Mouse (Mus musculus) left cerebral cortex, adult 2 months (tissue): ENCODE measurements at regions not wholly inside any gene's neighbourhood (a gene's known extent, or its start where the extent isn't known, plus 50 kb on each side); places are given as distances from the start of the nearest gene placed in this dataset.

ENCODE experiments used
- DNase-seq, 2 experiments: peaks; one replicate each; pipeline ENCODE4 v3.0.0; 2021 to 2022; ENCODE audit warnings: low spot score in 2 of 2, mixed read lengths in 1 of 2; ENCODE audit errors: extremely low spot score in 1 of 2
- H3K27ac ChIP-seq: fragments of 200-600 bp; 2 replicates; pipeline ENCODE4 v1.8.1; 2022
- H3K4me3 ChIP-seq: fragments of 200-600 bp; 2 replicates; pipeline ENCODE4 v1.8.1; 2022
- CTCF ChIP-seq: fragments of 200-600 bp; IDR thresholded peaks from 2 replicates; pipeline ENCODE4 v1.8.1; 2022; ENCODE audit warnings: antibody characterized with exemption, mild to moderate bottlenecking, moderate library complexity
- intact Hi-C: fragments of 180-260 bp; cut with DNase I; formaldehyde crosslinking; loops from one replicate; pipeline ENCODE4 v1.15.1; 2025

DNA sequence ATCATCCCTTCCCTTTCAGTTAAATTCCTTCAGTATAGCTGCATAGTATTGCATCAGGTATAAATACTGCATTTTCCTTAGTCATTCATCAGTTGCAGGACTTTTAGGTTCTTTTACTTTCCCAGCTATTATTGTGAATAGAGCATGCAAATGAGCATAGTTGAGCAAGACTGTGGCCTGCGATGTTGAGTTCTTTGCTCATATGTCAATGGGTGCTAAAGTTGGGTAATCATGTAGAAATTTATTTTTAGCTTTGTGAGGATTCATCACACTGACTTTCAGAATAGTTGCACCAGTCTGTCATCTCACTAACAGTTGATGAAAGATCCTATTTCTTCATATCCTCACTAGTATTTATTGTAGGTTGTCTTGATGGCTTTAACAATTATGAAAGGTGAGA is 380.3 kb upstream of the Arrdc3 start:
- TF ChIP-seq CTCF = no peak
- Histone ChIP-seq H3K27ac (no peak overlapping the region), H3K4me3 (no peak overlapping the region)
- intact Hi-C loops = no loop called here
- no peak for DNase-seq

DNA sequence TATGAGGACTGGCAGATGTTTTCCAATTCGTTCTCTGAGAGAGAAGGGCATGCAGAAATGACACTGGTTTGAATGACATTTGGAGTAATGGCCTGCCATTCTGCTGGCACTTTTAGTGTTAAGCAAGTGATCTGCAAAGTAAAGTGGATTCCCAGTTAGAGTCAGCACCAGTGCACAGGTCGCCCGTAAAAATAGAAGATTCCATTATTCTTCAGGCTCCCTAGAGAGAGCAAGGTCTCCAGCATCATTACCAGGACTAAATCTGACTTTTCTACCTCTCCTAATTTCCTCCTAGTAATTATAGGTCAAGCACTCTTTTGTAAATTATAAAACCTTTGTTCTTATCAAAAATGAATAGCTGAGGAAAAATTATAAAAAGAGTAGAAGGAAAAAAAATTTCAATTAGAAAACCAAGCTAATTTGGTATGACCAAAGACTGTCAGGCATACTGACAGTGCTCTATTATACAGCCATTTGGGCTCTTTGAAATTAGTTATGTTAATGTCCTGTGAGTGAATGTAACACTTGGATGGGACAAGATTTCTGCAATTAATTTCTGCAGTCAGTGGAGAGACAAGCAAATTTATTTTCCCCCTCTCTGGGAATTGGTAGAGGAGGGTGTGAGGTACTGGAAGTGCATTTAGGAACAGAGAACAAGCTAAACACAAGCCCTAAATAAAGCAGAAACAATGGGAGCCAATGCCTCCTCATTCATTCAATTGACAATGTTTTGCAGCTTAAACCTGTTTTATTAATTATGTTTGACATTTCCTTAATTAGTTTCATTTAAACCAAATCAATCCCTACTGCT is 368.8 kb upstream of the Arrdc3 start:
- TF ChIP-seq CTCF = no peak
- intact Hi-C loops = no loop called here
- Histone ChIP-seq H3K4me3 (no peak overlapping the region), H3K27ac (no peak overlapping the region)
- DNase-seq = no peak

DNA sequence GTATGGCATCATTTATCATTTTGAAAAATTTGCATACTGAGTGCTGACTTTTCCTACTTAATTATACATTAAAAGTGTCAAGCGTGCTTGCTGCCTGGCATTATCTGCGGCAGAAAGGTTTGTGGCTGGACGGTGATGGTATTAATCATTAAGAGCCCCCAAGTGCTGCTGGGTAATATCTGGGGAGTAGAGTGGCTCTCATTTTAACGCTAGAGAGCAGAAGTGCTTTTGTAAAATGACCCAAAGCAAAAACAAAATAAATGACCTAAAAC is 368.3 kb upstream of the Arrdc3 start:
- DNase-seq = no peak
- TF ChIP-seq CTCF = no peak
- intact Hi-C loops = no loop called here
- Histone ChIP-seq H3K4me3 (no peak overlapping the region), H3K27ac (no peak overlapping the region)

DNA sequence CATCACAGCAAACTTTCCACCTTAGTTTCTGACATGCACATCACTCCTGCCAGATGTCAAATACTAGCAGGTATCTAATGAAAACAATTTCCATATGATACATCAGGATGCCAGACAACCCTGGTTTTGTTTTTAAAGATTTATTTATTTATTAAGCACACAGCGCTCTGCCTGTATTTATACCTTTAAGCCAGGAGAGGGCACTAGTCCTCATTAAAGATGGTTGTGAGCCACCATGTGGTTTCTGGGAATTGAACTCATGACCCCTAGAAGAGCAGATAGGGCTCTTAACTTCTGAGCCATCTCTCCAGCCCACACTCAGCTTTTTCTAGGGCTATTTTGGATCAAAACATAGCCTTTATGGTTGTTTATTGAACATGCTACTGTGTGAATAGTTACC is 364.3 kb upstream of the Arrdc3 start:
- DNase-seq = no peak
- Histone ChIP-seq H3K27ac (no peak overlapping the region), H3K4me3 (no peak overlapping the region)
- peak; percentile 10 for TF ChIP-seq CTCF
- intact Hi-C loops = no loop called here

DNA sequence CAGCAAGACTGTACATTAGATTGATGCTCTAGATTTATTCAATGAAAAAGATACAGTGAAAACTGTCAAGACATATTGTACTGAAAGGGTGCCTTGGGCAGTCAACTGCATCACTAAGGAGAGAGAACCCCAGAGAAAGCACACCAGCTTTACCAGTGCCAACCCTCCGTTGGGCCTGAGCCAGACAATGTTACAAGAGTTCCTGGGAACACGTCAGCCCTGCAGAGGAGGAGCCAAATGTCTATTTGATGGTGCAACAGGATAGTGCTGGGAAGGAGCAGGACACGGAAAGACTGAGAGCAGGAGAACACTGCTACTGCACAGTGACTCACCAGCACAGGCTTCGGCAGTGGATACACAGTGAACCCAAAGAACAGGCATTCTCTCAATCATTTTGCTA is 363.4 kb upstream of the Arrdc3 start:
- no peak overlapping the region for H3K4me3 ChIP-seq
- H3K27ac ChIP-seq = no peak overlapping the region
- intact Hi-C loops = no loop called here
- DNase-seq = no peak
- TF ChIP-seq CTCF = no peak

DNA sequence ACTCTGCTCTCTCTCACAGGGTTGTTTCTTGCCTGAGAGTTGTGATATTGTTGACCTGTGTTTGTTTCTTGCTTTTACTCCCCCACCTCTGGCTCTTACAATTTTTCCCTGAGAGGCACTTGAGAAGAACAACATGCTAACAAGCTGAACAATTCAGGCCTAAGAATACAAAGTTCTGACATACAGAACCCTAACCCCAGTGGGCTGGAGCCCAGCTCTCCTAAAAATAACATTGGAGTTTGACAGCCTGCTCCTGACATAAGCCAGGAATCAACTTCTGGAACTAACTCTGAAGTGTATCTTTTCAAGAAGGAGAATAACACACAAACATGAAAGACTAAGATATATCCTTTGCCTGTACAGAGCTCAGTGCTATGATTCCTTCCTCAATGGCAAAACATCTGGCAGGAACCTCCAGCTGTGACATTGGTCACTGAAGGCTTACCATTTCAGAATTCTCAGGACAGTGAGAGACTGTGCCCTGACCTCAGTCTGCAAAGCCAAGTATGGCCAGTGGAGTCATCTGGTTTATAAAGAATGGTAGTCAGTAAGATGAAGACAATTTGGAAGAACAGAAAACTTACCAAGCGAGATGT is 347.3 kb upstream of the Arrdc3 start:
- intact Hi-C loops = no loop called here
- H3K27ac ChIP-seq = no peak overlapping the region
- DNase-seq = no peak
- no peak overlapping the region for H3K4me3 ChIP-seq
- TF ChIP-seq CTCF = no peak

DNA sequence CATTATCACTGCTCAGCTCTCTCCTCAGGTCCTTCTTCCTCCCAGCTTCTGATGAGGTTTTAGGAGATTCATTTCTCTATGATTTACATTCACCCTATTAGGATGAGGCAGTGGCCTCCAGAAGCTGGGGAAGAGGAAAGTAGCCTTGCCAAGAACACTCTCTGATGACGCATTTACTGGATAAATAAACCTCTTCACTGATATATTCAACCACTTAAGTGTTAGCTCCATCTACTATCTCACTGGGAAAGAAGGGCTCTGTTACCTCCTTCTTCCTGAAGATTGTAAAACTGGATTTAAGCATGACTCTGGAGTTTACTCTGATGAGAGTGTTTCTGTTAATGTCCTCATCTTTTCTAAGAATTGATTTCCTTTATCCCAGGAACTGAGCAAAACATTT is 338.2 kb upstream of the Arrdc3 start:
- intact Hi-C loops = no loop called here
- DNase-seq = no peak

DNA sequence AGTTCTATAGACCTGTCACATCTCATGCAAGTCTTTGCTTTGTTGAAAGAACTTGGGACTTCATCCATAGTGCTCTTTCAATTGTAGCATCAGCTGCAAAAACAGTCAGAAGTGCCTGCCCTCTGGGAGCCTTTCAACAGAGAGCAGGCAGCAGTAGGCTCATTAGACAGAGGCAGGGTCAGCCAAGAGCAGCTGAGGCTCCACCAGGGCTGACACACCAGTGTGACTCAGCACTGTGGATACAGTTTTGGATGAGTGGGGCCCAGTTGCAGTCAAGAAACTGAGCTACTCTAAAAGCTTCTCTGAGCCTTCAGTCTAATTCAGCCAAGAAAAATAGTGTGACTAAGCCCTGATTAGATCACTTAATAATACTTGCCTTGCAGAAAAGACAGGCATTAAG is 326.0 kb upstream of the Arrdc3 start:
- intact Hi-C loops = no loop called here
- H3K4me3 ChIP-seq = no peak overlapping the region
- no peak for DNase-seq
- TF ChIP-seq CTCF = no peak
- no peak overlapping the region for H3K27ac ChIP-seq

More for the DNA sequence above, 338.2 kb upstream of the Arrdc3 start:
- Histone ChIP-seq H3K4me3 (no peak overlapping the region), H3K27ac (no peak overlapping the region)
- no peak for TF ChIP-seq CTCF
